Mouse (Mus musculus) erythroblast, embryonic 14.5 days (primary cell): ENCODE results near the gene Tango2.

Source experiments
- GATA1 ChIP-seq: IDR thresholded peaks from 2 replicates; pipeline ENCODE4 v1.6.1; 2012; ENCODE audit warnings: low read length, inconsistent platforms, mixed read lengths
- TAL1 ChIP-seq: IDR thresholded peaks from 3 replicates; pipeline ENCODE4 v1.6.1; 2012; ENCODE audit warnings: low read length, inconsistent platforms, mixed read lengths

DNA sequence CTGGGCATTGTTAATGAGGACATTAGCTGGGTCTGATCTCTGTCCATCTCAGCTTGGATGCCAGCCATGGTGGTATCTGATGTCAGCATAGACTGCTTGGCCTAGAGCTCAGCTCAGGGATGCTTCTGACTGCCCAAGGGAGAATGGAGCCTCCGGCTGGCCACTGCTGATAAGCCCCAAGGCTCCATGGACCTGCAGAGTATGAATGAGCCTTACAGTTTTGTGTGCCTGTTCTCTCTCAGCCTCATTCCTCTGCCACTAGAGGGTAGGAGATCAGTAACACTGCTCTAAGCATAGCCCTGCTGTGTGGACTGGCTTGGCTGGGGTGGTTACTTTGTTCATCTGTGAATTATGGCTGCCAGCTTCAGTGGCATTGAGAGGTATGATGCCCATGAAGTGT is 5.2 kb upstream of the Tango2 start:
- TF ChIP-seq GATA1: peak; percentile 58
- peak; percentile 75 for TF ChIP-seq TAL1
